Mouse (Mus musculus) E14TG2a.4 (cell line): ENCODE measurements at regions not wholly inside any gene's neighbourhood (a gene's known extent, or its start where the extent isn't known, plus 50 kb on each side); places are given as distances from the start of the nearest gene placed in this dataset.

Experiments
- CTCF ChIP-seq: conservative IDR thresholded peaks from 2 replicates; pipeline ENCODE4 v1.5.1; 2014; ENCODE audit warnings: low read length
- POU5F1 ChIP-seq: IDR thresholded peaks from 2 replicates; pipeline ENCODE4 v1.6.1; 2014; ENCODE audit warnings: low read length, borderline replicate concordance

GRCm38 (mm10) chr9:11206829-11207228 is 302.3 kb upstream of the Cntn5 start:
- TF ChIP-seq CTCF: no peak
- no peak for TF ChIP-seq POU5F1
